Mouse (Mus musculus) midbrain, embryonic 14.5 days (tissue): ENCODE data around the gene Dtymk. TPM values are rescaled to one million over a fixed set of nuclear protein-coding genes. Genes with fewer than 3 reads are reported as not detected.
A peak's percentile ranks its signal among the peaks of the same experiment; 100 is the strongest.

ENCODE experiments used
- ATAC-seq: fragments of 200-750 bp; cut with Nextera tagmentation; 2 replicates; pipeline ENCODE4 v1.8.0; 2017; ENCODE audit warnings: moderate number of reproducible peaks, moderate library complexity; ENCODE audit not compliant: low FRiP score, low TSS enrichment
- DNase-seq: peaks from one replicate; pipeline ENCODE4 v3.0.0-alpha.2; 2015
- H3K27ac ChIP-seq: fragments of 300-500 bp; sonication (generic); replicated peaks from 2 replicates; pipeline ENCODE4 v1.5.1; 2014; ENCODE audit warnings: mild to moderate bottlenecking, low read depth, low read length, moderate library complexity
- H3K27me3 ChIP-seq: fragments of 300-500 bp; sonication (generic); 2 replicates; pipeline ENCODE4 v1.6.1; 2014; ENCODE audit warnings: low read length, control low read depth, mixed read lengths; ENCODE audit not compliant: control insufficient read depth, insufficient read depth
- H3K36me3 ChIP-seq: fragments of 300-500 bp; sonication (generic); 2 replicates; pipeline ENCODE4 v1.6.1; 2014; ENCODE audit warnings: low read length, control low read depth; ENCODE audit not compliant: control insufficient read depth, insufficient read depth
- H3K4me1 ChIP-seq: fragments of 300-500 bp; sonication (generic); 2 replicates; pipeline ENCODE4 v1.6.1; 2014; ENCODE audit warnings: mild to moderate bottlenecking, antibody characterized with exemption, low read length, control low read depth; ENCODE audit not compliant: control insufficient read depth, insufficient read depth
- H3K4me2 ChIP-seq: fragments of 300-500 bp; sonication (generic); 2 replicates; pipeline ENCODE4 v1.6.1; 2014; ENCODE audit warnings: mild to moderate bottlenecking, low read length, moderate library complexity
- H3K4me3 ChIP-seq: fragments of 300-500 bp; sonication (generic); replicated peaks from 2 replicates; pipeline ENCODE4 v1.5.1; 2014; ENCODE audit warnings: low read depth, low read length
- H3K9ac ChIP-seq: fragments of 300-500 bp; sonication (generic); replicated peaks from 2 replicates; pipeline ENCODE4 v1.6.1; 2014; ENCODE audit warnings: mild to moderate bottlenecking, low read length, moderate library complexity
- H3K9me3 ChIP-seq: fragments of 300-500 bp; sonication (generic); 2 replicates; pipeline ENCODE4 v1.6.1; 2016; ENCODE audit warnings: low read length, control low read depth, mixed read lengths; ENCODE audit not compliant: control insufficient read depth
- WGBS: fragments of 180-500 bp; shearing (Covaris S2); extraction: QIAGEN DNeasy Blood & Tissue Kit; methylation state at CpG from one replicate; pipeline ENCODE4 v1.1.7; 2014; 5-methylcytosine and 5-hydroxymethylcytosine counted together
- polyA plus RNA-seq: library from polyadenylated mRNA; unstranded; fragments of >200 nt; fragmentation: Nextera tagmentation; extraction: Ambion mirVana; gene quantifications from 2 replicates; pipeline ENCODE4 v1.2.1, GENCODE M21; 2014

The Dtymk gene
- polyA plus RNA-seq, 1 experiment from 2014 or later: 144 TPM

DNA sequence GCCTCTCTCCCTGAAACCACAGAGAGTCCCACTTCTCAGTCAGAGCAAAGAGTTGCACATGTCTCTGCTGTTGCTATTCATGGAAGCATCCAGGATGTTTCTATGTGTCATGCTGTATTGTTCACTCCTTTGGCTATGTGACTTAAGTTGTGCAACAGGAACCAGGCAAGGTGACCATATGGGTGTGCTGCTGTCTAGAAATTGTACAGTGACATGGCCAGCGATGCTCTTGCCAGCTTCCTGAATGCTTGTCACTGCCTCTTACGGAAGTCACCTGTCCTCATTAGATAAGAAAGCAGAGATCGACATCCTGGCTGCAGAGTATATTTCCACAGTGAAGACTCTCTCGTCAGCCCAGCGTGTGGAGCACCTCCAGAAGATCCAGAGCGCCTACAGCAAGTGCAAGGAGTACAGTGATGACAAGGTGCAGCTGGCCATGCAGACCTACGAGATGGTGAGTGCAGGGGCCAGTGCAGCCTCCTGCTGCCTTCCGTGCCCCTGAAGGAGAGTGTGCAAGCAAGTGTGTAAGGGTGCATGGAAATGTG is 9.8 kb upstream of the Dtymk start:
- H3K9ac ChIP-seq: no peak overlapping the region
- no peaks in the 10 kb centered on the region for H3K9me3 ChIP-seq
- DNase-seq: no peak
- no peak overlapping the region for H3K4me3 ChIP-seq
- 94% methylated on average over 8 of the region's 8 CpGs for WGBS
- H3K27me3 ChIP-seq: no peaks in the 10 kb centered on the region
- H3K27ac ChIP-seq: no peak overlapping the region
- H3K4me1 ChIP-seq: no peaks in the 10 kb centered on the region
- H3K36me3 ChIP-seq: peaks cover 83% of the 10 kb centered on the region
- no peak overlapping the region for H3K4me2 ChIP-seq
- ATAC-seq: no peak

DNA sequence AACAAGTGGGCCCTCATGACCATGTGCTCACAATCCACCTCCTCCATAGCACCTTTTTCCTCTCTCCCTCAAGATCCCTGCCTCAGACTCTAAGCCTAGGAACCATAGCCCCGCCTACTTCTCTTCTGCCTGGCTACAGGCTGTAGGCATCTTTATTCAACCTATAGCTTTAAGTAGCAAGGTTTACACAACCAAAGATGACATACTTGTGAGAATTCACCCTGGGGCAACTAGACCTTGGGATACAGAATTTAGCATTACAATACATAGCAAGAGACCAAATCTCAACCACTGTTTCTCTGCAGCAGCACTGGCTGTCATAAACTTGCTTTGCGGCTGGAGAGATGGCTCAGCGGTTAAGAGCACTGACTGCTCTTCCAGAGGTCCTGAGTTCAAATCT is 8.3 kb upstream of the Dtymk start:
- DNase-seq (no peak), ATAC-seq (no peak)
- no peak overlapping the region for H3K27ac ChIP-seq
- no peaks in the 10 kb centered on the region for H3K27me3 ChIP-seq
- 95% methylated on average over 3 of the region's 3 CpGs for WGBS
- H3K4me2 ChIP-seq: no peak overlapping the region
- no peaks in the 10 kb centered on the region for H3K4me1 ChIP-seq
- H3K4me3 ChIP-seq: no peak overlapping the region
- H3K36me3 ChIP-seq: peaks cover 76% of the 10 kb centered on the region
- no peaks in the 10 kb centered on the region for H3K9me3 ChIP-seq
- H3K9ac ChIP-seq: no peak overlapping the region

DNA sequence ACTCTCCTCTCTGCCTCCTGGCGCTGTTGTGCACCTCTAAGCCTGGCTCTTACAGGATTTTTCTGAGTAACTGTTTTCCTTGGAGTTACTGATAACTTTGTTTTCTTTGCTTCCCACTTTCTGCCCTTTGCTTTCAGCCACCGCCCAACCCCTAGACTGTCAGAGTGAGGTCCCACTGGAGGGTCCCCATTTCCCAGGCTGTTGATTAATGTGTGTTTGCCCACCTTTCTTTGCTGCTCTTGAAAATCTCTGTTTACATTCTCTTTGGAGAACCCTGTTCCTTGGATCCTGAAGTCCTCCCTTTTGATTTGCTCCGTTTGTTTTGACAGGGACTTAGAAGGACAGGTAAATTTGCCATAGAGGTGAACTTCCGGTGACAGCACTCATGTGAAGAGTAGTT is 7.1 kb upstream of the Dtymk start:
- Histone ChIP-seq H3K27ac (no peak overlapping the region), H3K4me2 (no peak overlapping the region), H3K4me3 (no peak overlapping the region), H3K9ac (no peak overlapping the region), H3K4me1 (peaks cover 7% of the 10 kb centered on the region; the same call in 1 of the 2 replicates), H3K36me3 (peaks cover 65% of the 10 kb centered on the region), H3K27me3 (no peaks in the 10 kb centered on the region), H3K9me3 (no peaks in the 10 kb centered on the region)
- ATAC-seq (no peak), DNase-seq (no peak)
- 95% methylated on average over 4 of the region's 4 CpGs for WGBS

DNA sequence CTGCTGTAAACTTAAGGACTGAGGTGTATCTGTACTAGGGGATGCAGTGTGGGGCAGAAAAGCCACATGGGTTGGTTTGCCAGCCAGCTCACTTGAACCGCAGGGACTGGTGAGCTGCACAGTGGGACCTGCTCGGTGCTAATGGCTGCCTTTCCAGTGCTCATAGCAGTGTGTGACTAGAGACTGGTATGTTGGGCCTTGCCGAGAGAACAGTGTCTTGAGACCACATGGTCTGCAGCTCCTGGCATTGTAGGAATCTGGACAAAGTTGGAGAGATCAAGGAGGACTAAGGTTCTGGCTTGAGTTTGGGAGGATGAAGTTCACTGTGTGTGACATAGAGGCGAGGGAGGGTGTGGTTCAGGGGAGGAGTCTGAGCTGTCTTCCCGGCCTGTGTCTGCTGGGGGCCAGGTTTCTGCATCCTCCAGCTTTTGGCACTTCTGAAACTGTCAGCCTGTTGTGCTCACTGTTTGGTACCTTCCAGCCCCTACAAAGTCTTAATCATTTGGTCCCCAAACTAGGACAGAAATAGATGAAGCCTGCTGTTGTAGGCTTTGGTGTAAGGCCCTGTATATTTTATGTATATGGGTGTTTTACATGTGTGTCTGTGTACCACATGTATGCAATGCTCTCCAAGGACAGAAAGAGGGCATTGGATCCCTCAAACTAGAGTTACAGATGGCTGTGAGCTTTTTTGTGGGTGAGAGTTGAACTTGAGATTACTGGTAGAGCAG is 3.7 kb upstream of the Dtymk start:
- 0 out of 2 replicates have a peak overlapping the region, but pooled peaks have one; percentile 75 for H3K4me3 ChIP-seq
- ATAC-seq (no peak), DNase-seq (no peak)
- H3K4me2 ChIP-seq: no peak overlapping the region
- peaks cover 21% of the 10 kb centered on the region for H3K4me1 ChIP-seq
- no peak overlapping the region for H3K27ac ChIP-seq
- no peak overlapping the region for H3K9ac ChIP-seq
- peaks cover 40% of the 10 kb centered on the region for H3K36me3 ChIP-seq
- no peaks in the 10 kb centered on the region for H3K9me3 ChIP-seq
- no peaks in the 10 kb centered on the region for H3K27me3 ChIP-seq
- WGBS: 90% methylated on average over 5 of the region's 5 CpGs

DNA sequence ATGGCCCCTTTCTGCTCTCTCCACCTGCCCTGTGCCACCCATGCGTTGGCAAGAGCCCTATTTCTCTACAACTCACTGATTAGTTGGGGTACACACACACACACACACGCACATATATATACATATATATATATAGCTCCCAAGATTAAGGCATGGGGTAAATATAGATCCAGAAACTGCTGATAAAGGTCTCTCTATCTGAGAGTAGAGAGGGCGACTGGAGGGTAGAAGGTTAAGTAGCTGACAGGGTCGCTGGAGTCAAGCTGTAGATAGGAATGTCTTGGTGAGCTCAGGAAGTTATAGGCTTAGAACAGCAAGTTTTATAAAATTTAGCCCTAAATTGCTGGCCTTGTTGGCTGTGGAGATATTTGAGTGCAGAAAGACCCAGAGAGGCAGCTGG is 3.1 kb upstream of the Dtymk start:
- peak overlapping the region; percentile 93 for H3K4me2 ChIP-seq
- DNase-seq (no peak), ATAC-seq (no peak)
- H3K27ac ChIP-seq: peak overlapping the region; percentile 98; the same call in 1 of the 2 replicates
- H3K9ac ChIP-seq: peak overlapping the region; percentile 80; the same call in 1 of the 2 replicates
- WGBS: 89% methylated on average over 4 of the region's 4 CpGs
- H3K4me1 ChIP-seq: peaks cover 21% of the 10 kb centered on the region
- peaks cover 41% of the 10 kb centered on the region for H3K36me3 ChIP-seq
- H3K4me3 ChIP-seq: peak overlapping the region; percentile 75
- H3K27me3 ChIP-seq: no peaks in the 10 kb centered on the region
- no peaks in the 10 kb centered on the region for H3K9me3 ChIP-seq

DNA sequence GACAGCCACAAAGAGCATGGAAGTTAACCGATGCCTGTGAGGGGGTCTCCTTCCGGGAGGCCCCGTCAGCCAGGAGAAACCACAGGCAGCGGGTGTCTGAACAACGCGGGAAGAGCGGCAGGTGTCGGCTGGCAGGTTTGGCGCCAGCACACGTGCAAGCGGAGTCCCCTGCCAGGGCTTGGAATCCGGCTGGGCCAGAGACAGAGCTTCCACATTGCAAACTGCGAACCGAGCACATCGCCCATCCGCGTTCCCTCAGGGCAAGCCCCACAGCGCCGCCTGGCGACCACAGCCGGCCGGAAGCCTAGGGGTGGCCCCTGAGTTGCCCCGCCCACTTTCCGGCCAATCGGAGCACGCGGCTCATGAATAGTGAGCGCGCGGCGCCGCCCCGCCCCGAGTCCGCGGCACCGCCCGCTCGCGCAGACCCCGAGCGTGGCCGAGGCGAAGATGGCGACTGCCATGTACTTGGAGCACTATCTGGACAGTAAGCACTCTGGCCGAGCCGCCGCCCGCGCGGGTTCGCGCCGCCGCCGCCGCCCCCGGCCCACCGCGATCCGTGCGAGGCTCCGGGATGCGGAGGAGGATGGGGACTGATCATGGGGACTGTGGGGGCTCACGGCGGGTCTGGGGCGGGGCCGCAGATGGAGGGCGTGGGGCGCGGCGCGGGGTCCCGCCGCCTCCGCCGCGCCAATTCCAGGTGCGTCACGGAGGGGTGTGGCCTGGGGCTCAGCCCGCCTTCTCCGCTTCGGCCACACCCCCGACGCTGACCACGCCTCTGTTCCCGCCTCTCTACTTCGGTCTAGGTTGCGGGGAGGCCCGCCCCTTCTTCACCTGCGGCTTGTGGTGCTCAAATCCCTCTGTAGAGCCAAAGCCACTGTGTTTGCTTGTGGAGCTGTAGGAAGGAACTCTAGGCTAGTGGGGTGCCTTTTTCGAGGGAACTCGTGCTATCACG is 2.1 kb upstream of the Dtymk start, which contains the start of gene Ing5:
Ing5 (plus strand) TSS at position 410 of the 952 bp plus-strand sequence.
- peak within 1 kb of the TSS; percentile 98 for H3K27ac ChIP-seq
- under 1% methylated on average over 94 of the region's 94 CpGs for WGBS
- peak within 1 kb of the TSS; percentile 80 for H3K9ac ChIP-seq
- H3K27me3 ChIP-seq: no peaks in the 10 kb centered on the region
- H3K9me3 ChIP-seq: no peaks in the 10 kb centered on the region
- H3K4me3 ChIP-seq: peak within 1 kb of the TSS; percentile 75
- H3K4me1 ChIP-seq: peaks cover 21% of the 10 kb centered on the region
- peak; percentile 93 for ATAC-seq
- peaks cover 44% of the 10 kb centered on the region for H3K36me3 ChIP-seq
- peak; percentile 99 for DNase-seq
- H3K4me2 ChIP-seq: peak within 1 kb of the TSS; percentile 93

DNA sequence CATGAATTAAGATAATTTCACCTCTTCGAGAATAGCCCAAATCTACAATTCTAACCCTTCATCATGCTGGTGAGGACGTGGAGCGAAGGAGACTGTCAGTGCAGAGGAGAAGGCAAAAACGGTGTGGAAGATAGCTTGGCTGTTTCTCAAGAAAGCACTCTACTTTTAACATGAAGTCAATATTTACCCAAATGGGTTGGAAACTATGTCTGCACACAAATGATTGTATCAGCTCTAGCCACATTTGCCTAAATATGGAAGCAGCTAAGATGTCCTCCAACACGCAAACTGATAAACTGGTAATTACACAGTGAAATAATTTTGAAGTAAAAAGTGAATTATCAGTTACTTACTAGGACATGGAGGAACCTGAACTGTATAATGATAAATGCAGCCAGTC is 1.0 kb upstream of the Dtymk start:
- no peak overlapping the region for H3K9ac ChIP-seq
- peak overlapping the region; percentile 93 for H3K4me2 ChIP-seq
- no peak for ATAC-seq
- H3K9me3 ChIP-seq: no peaks in the 10 kb centered on the region
- peaks cover 21% of the 10 kb centered on the region for H3K4me1 ChIP-seq
- DNase-seq: no peak
- no peaks in the 10 kb centered on the region for H3K27me3 ChIP-seq
- peaks cover 42% of the 10 kb centered on the region for H3K36me3 ChIP-seq
- H3K4me3 ChIP-seq: peak overlapping the region; percentile 75; the same call in 1 of the 2 replicates
- 84% methylated on average over 5 of the region's 5 CpGs for WGBS
- no peak overlapping the region for H3K27ac ChIP-seq

DNA sequence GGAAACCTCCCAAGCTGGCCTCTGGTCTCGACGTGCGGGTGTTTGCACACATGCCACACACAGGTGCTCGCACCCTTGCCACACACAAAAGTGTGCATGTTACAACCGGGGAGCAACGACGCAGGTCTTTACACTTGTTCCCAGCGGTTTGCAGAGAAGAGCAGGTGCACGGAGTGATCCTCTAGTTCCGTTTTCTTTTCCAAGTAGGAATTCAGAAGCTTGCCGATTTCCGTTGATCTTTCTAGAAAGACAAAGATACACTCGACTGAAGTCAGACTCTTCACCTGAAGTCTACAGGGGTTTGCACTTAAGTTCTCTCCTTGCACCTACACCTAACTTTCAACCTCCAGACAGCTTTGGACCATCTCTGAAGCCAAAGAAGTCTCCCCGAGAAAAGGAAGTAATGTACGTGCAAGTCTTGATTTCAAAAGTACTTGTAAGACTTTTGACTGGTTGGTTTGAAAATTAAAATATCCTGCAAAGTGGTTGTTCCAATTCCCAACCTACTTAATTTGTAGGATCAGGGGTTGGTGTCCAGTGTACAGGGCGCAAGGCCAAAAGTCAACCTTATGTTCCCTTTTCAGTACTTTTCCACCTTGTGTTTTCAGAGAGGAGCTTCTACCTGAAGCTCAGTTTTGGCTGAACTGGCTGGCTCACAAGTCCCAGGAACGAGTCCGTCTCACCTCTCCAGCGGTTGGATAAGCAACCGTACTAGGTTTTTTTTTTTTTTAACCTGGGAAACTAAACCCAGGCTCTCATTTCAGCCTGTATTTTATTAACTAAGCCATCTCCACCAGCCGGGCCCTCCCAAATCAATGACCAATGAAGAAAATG is 847 bp downstream of the Dtymk start:
- peak overlapping the region; percentile 60 for H3K9ac ChIP-seq
- DNase-seq (no peak), ATAC-seq (no peak)
- 80% methylated on average over 21 of the region's 21 CpGs for WGBS
- peaks cover 32% of the 10 kb centered on the region for H3K36me3 ChIP-seq
- 0 out of 2 replicates have a peak overlapping the region, but pooled peaks have one; percentile 63 for H3K27ac ChIP-seq
- H3K9me3 ChIP-seq: no peaks in the 10 kb centered on the region
- peak overlapping the region; percentile 93 for H3K4me2 ChIP-seq
- peak overlapping the region; percentile 70 for H3K4me3 ChIP-seq
- peaks cover 21% of the 10 kb centered on the region for H3K4me1 ChIP-seq
- H3K27me3 ChIP-seq: no peaks in the 10 kb centered on the region
